Mouse (Mus musculus) bone marrow, adult 2 months (tissue): ENCODE results near the gene Plekha1. TPM values are rescaled to one million over a fixed set of nuclear protein-coding genes. Genes with fewer than 3 reads are reported as not detected.

Source experiments
- H3K27ac ChIP-seq: fragments of 200-500 bp; 2 replicates; pipeline ENCODE4 v1.5.1; 2012; ENCODE audit warnings: low read depth, mild to moderate bottlenecking, control low read depth, inconsistent platforms, low read length; ENCODE audit not compliant: control insufficient read depth, poor library complexity, insufficient read depth
- H3K4me1 ChIP-seq: fragments of 200-500 bp; 2 replicates; pipeline ENCODE4 v1.6.1; 2011; ENCODE audit warnings: low read length; ENCODE audit not compliant: control insufficient read depth, insufficient read depth
- H3K4me3 ChIP-seq: fragments of 200-500 bp; replicated peaks from 2 replicates; pipeline ENCODE3; 2011; ENCODE audit warnings: mild to moderate bottlenecking, low read depth, low read length, control low read depth; ENCODE audit not compliant: control insufficient read depth
- CTCF ChIP-seq: fragments of 200-500 bp; IDR thresholded peaks from 2 replicates; pipeline ENCODE4 v1.5.1; 2011; ENCODE audit warnings: low read length, control low read depth; ENCODE audit not compliant: control insufficient read depth, insufficient read depth
- POLR2A ChIP-seq: fragments of 200-500 bp; IDR thresholded peaks from 2 replicates; pipeline ENCODE4 v1.6.1; 2011; ENCODE audit warnings: low read depth, mild to moderate bottlenecking, control low read depth, low read length, borderline replicate concordance; ENCODE audit not compliant: control insufficient read depth
- WGBS: fragments of 180-500 bp; shearing (Covaris S2); methylation state at CpG from one replicate; pipeline ENCODE4 v1.1.7; 2018; 5-methylcytosine and 5-hydroxymethylcytosine counted together
- polyA plus RNA-seq: library from polyadenylated mRNA; stranded (reverse); fragments of >200 nt; gene quantifications from 2 replicates; pipeline ENCODE4 v1.2.4, GENCODE M21; 2011; ENCODE audit warnings: low replicate concordance; ENCODE audit not compliant: missing spikeins, insufficient read depth, insufficient read length

Gene Plekha1
- polyA plus RNA-seq, 1 experiment = 13.4 TPM

- 70% methylated on average over 2 of the region's 2 CpGs for WGBS
Observed at GRCm38 (mm10) chr7:130918260-130918659, 52.7 kb downstream of the Plekha1 start.

GRCm38 (mm10) chr7:130922981-130923731, 57.6 kb downstream of the Plekha1 start:
- no peak overlapping the region for H3K4me3 ChIP-seq
- WGBS = 64% methylated on average over 13 of the region's 13 CpGs
- H3K27ac ChIP-seq = no peak overlapping the region
- TF ChIP-seq POLR2A (no peak), CTCF (no peak)
- no peaks in the 10 kb centered on the region for H3K4me1 ChIP-seq

More at GRCm38 (mm10) chr7:130918260-130918659, 52.7 kb downstream of the Plekha1 start:
- H3K4me3 ChIP-seq = no peak overlapping the region
- TF ChIP-seq POLR2A = no peak
- TF ChIP-seq CTCF = no peak
- H3K27ac ChIP-seq = no peak overlapping the region
- no peaks in the 10 kb centered on the region for H3K4me1 ChIP-seq

- no peaks in the 10 kb centered on the region for H3K4me1 ChIP-seq
- H3K27ac ChIP-seq = no peak overlapping the region
- H3K4me3 ChIP-seq = no peak overlapping the region
- WGBS = 55% methylated on average over 3 of the region's 3 CpGs
- TF ChIP-seq POLR2A (no peak), CTCF (no peak)
Observed at GRCm38 (mm10) chr7:130930401-130930800, 64.8 kb downstream of the Plekha1 start.

- no peak overlapping the region for H3K27ac ChIP-seq
- TF ChIP-seq POLR2A (no peak), CTCF (no peak)
- H3K4me3 ChIP-seq = no peak overlapping the region
- peaks cover 1% of the 10 kb centered on the region; the same call in 1 of the 2 replicates for H3K4me1 ChIP-seq
- WGBS = 81% methylated on average over 9 of the region's 9 CpGs
Observed at GRCm38 (mm10) chr7:130932921-130933320, 67.4 kb downstream of the Plekha1 start.

GRCm38 (mm10) chr7:130934654-130935053, 69.1 kb downstream of the Plekha1 start:
- Histone ChIP-seq H3K27ac (no peak overlapping the region), H3K4me3 (no peak overlapping the region), H3K4me1 (peaks cover 1% of the 10 kb centered on the region; the same call in 1 of the 2 replicates)
- WGBS = 80% methylated on average over 4 of the region's 4 CpGs
- TF ChIP-seq CTCF (no peak), POLR2A (no peak)

- Histone ChIP-seq H3K4me1 (peaks cover 1% of the 10 kb centered on the region; the same call in 1 of the 2 replicates), H3K27ac (no peak overlapping the region), H3K4me3 (no peak overlapping the region)
- 9% methylated on average over 16 of the region's 16 CpGs for WGBS
- TF ChIP-seq CTCF (no peak), POLR2A (no peak)
Observed at GRCm38 (mm10) chr7:130935421-130935792, 69.9 kb downstream of the Plekha1 start.

- Histone ChIP-seq H3K4me3 (no peak within 1 kb of the TSS), H3K4me1 (peaks cover 1% of the 10 kb centered on the region; the same call in 1 of the 2 replicates), H3K27ac (no peak within 1 kb of the TSS; the same call in 1 of the 2 replicates)
- TF ChIP-seq CTCF (no peak), POLR2A (no peak)
- 2% methylated on average over 70 of the region's 70 CpGs for WGBS
Observed at GRCm38 (mm10) chr7:130935793-130936471, 70.4 kb downstream of the Plekha1 start, which contains the start of gene Htra1. Gene Htra1, plus strand, starts transcription at chr7:130936111.

GRCm38 (mm10) chr7:130936472-130936951, 71.0 kb downstream of the Plekha1 start:
- no peak for TF ChIP-seq POLR2A
- no peak for TF ChIP-seq CTCF
- H3K4me3 ChIP-seq = no peak overlapping the region
- no peak overlapping the region; the same call in 1 of the 2 replicates for H3K27ac ChIP-seq
- WGBS = 2% methylated on average over 49 of the region's 49 CpGs
- H3K4me1 ChIP-seq = peaks cover 1% of the 10 kb centered on the region; the same call in 1 of the 2 replicates
